Mouse (Mus musculus): ENCODE measurements around the gene Olfr552. TPM values are rescaled to one million over a fixed set of nuclear protein-coding genes. Genes with fewer than 3 reads are reported as not detected.
"Not testable (repeated sequence)": the region's sequence is repeated elsewhere in the genome, so short reads cannot be mapped to it uniquely, and the experiment has no call there.

The Olfr552 gene
- polyA plus RNA-seq, 1 experiment from 2014 or later = not detected

DNA sequence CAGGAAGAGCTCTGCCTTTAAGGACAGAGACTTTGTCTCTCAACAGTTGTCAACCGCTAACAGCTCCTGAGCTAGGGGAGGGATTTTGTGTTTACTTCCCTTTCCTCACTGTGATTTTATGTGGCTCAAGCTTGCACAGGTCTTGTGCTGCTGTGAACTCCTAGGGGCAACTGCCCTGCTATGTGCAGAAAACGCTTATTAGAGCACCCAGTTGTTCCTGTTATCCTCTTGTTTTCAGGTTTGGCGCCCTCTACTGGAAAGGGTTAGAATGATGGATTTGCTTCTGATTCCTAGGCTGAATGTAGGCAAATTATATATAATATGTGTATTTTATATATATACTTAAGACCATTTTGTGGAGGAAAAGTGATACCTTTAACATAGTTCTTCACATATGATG lies 39.1 kb downstream of the Olfr552 start:
- Histone ChIP-seq H3K4me1 (no peaks in the 10 kb centered on the region), H3K27me3 (ENCODE audit: low read depth, poor library complexity, severe bottlenecking) (no peaks in the 10 kb centered on the region), H3K27ac (no peak overlapping the region), H3K4me3 (no peak overlapping the region), H3K36me3 (no peaks in the 10 kb centered on the region), H3K9me3 (replicated peaks) (no peaks in the 10 kb centered on the region)
- 31% methylated on average over 3 of the region's 3 CpGs for WGBS
- DNase-seq (ENCODE audit: low spot score) = peak; percentile 31

GRCm38 (mm10) chr7:102638132-102638531 lies 40.6 kb downstream of the Olfr552 start, which contains the start of gene Olfr554:
Olfr554 (plus strand) TSS chr7:102638432.
- Histone ChIP-seq H3K27ac (no peak within 1 kb of the TSS), H3K27me3 (ENCODE audit: low read depth, poor library complexity, severe bottlenecking) (no peaks in the 10 kb centered on the region), H3K4me1 (no peaks in the 10 kb centered on the region), H3K9me3 (replicated peaks) (no peaks in the 10 kb centered on the region), H3K4me3 (no peak within 1 kb of the TSS), H3K36me3 (no peaks in the 10 kb centered on the region)
- 70% methylated on average over 1 of the region's 1 CpGs for WGBS
- no peak for DNase-seq (ENCODE audit: low spot score)

DNA sequence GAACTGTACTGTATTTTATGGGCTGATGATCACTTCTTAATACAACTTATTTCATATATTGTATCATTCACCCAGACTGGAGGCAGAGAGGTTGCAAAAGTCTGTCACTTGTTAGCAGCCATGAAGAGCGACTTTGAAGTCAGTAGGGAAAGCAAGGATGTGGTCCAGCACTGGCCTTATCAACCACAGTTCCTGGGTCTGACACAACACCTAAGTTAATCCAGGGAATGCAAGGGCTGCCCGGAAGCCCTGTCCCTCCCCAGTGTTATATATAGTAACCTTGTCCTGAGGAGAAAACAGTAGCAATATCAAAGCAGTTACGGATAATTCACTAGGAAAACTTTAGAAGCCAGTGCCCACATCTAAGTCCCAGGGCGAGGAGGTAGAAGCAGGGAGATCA lies 47.4 kb downstream of the Olfr552 start:
- 92% methylated on average over 3 of the region's 4 CpGs for WGBS
- H3K4me1 ChIP-seq; DNase-seq (ENCODE audit: low spot score); H3K27ac ChIP-seq; H3K36me3 ChIP-seq; H3K27me3 ChIP-seq (ENCODE audit: low read depth, poor library complexity, severe bottlenecking); H3K9me3 ChIP-seq (replicated peaks); H3K4me3 ChIP-seq: not testable (repeated sequence)

Other genes starting within 250 kb of the Olfr552 start
- gene Rrm1, start 156.1 kb upstream of the Olfr552 start, polyA plus RNA-seq (2016; fragmentation: Nextera tagmentation; extraction: Ambion mirVana) = 269 and 280 TPM in 2 replicates
- gene Olfr543, start 116.1 kb upstream of the Olfr552 start, polyA plus RNA-seq (2016; fragmentation: Nextera tagmentation; extraction: Ambion mirVana) = 0.24 and 0.33 TPM in 2 replicates
- gene Olfr544, start 109.5 kb upstream of the Olfr552 start, polyA plus RNA-seq (2016; fragmentation: Nextera tagmentation; extraction: Ambion mirVana) = 0.06 and 0.10 TPM in 2 replicates
- 0.05 and 0.21 TPM in 2 replicates for gene Olfr545, start 98.2 kb upstream of the Olfr552 start, polyA plus RNA-seq (2016; fragmentation: Nextera tagmentation; extraction: Ambion mirVana)
- gene Olfr547, start 63.0 kb upstream of the Olfr552 start, polyA plus RNA-seq (2016; fragmentation: Nextera tagmentation; extraction: Ambion mirVana) = not detected in 2 replicates
- not detected in 2 replicates for gene Olfr548-ps1, start 56.9 kb upstream of the Olfr552 start, polyA plus RNA-seq (2016; fragmentation: Nextera tagmentation; extraction: Ambion mirVana)
- not detected in 2 replicates for gene Olfr549, start 47.9 kb upstream of the Olfr552 start, polyA plus RNA-seq (2016; fragmentation: Nextera tagmentation; extraction: Ambion mirVana)
- 0.39 and 0.48 TPM in 2 replicates for gene Trim21, start 32.3 kb upstream of the Olfr552 start, polyA plus RNA-seq (2016; fragmentation: Nextera tagmentation; extraction: Ambion mirVana)
- gene Olfr550, start 26.3 kb upstream of the Olfr552 start, polyA plus RNA-seq (2016; fragmentation: Nextera tagmentation; extraction: Ambion mirVana) = not detected in 2 replicates
- not detected in 2 replicates for gene Olfr551, start 5.9 kb upstream of the Olfr552 start, polyA plus RNA-seq (2016; fragmentation: Nextera tagmentation; extraction: Ambion mirVana)
- not detected in 2 replicates for gene Olfr553, start 20.4 kb downstream of the Olfr552 start, polyA plus RNA-seq (2016; fragmentation: Nextera tagmentation; extraction: Ambion mirVana)
- not detected in 2 replicates for gene Olfr554, start 40.7 kb downstream of the Olfr552 start, polyA plus RNA-seq (2016; fragmentation: Nextera tagmentation; extraction: Ambion mirVana)
- gene Olfr555, start 61.1 kb downstream of the Olfr552 start, polyA plus RNA-seq (2016; fragmentation: Nextera tagmentation; extraction: Ambion mirVana) = not detected in 2 replicates
- gene Olfr556, start 67.1 kb downstream of the Olfr552 start, polyA plus RNA-seq (2016; fragmentation: Nextera tagmentation; extraction: Ambion mirVana) = not detected in 2 replicates
- gene Trim68, start 89.6 kb downstream of the Olfr552 start, polyA plus RNA-seq (2016; fragmentation: Nextera tagmentation; extraction: Ambion mirVana) = 7.8 and 13.0 TPM in 2 replicates
- not detected in 2 replicates for gene Olfr557, start 98.1 kb downstream of the Olfr552 start, polyA plus RNA-seq (2016; fragmentation: Nextera tagmentation; extraction: Ambion mirVana)
- not detected in 2 replicates for gene Olfr558, start 104.4 kb downstream of the Olfr552 start, polyA plus RNA-seq (2016; fragmentation: Nextera tagmentation; extraction: Ambion mirVana)
- gene Olfr33, start 121.3 kb downstream of the Olfr552 start, polyA plus RNA-seq (2016; fragmentation: Nextera tagmentation; extraction: Ambion mirVana) = not detected in 2 replicates
- gene Olfr559, start 129.7 kb downstream of the Olfr552 start, polyA plus RNA-seq (2016; fragmentation: Nextera tagmentation; extraction: Ambion mirVana) = not detected in 2 replicates
- gene Olfr560, start 161.6 kb downstream of the Olfr552 start, polyA plus RNA-seq (2016; fragmentation: Nextera tagmentation; extraction: Ambion mirVana) = not detected in 2 replicates
- gene Olfr78, start 161.7 kb downstream of the Olfr552 start, polyA plus RNA-seq (2016; fragmentation: Nextera tagmentation; extraction: Ambion mirVana) = not detected in 2 replicates
- gene Olfr561, start 173.5 kb downstream of the Olfr552 start, polyA plus RNA-seq (2016; fragmentation: Nextera tagmentation; extraction: Ambion mirVana) = not detected in 2 replicates
- gene Olfr564, start 205.7 kb downstream of the Olfr552 start, polyA plus RNA-seq (2016; fragmentation: Nextera tagmentation; extraction: Ambion mirVana) = not detected in 2 replicates

Measured in limb, embryonic 10.5 days (tissue).